ENCODE assay signal across 7 mouse cellular contexts in the genomic region with DNA sequence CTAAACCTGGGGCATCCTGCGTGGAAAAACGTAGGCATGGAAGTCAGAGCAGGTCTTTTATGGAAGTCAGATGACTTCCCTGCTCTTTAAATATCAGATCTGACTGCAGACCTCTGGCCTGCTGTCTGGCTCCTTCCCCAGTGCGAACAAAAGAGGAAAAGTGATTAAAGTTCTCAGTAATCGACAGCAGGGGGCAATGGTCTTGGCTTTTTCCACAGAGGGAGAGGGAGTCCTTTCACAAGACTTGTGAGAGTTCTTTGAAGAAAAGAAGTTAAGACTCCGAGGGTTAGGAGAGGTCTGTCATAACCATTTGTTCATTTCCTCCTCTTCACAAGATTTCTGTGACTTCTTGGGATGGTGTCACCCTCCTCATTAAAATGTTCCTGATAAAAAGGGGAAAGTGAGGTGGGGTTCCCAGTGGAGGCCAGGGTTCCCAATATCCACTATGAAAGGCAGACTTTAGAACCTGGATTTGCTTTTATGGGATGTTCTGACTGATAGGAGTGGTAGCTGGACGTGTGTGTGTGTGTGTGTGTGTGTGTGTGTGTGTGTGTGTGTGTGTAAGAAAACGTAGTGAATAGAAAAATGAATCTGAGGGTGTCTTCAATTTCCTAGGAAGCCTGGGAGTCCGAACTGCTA.
A peak's percentile ranks its signal among the peaks of the same experiment; 100 is the strongest.
DNase-seq lines count a peak whose midpoint lies in the region; ATAC-seq and TF ChIP-seq lines count a peak whose summit lies in the region.

No protein-coding gene starts in this region.

- H3K9me3 ChIP-seq in limb, embryonic 11.5 days (ENCODE audit: control insufficient read depth, low read length): no peaks in the 10 kb centered on the region
- no peaks in the 10 kb centered on the region for H3K9me3 ChIP-seq in limb, embryonic 10.5 days (replicated peaks)
- no peaks in the 10 kb centered on the region for H3K9me3 ChIP-seq in hindbrain, postnatal 0 days (ENCODE audit: low read length)

- no peaks in the 10 kb centered on the region for H3K27me3 ChIP-seq in limb, embryonic 11.5 days (ENCODE audit: control insufficient read depth, insufficient read depth, low read length)
- H3K27me3 ChIP-seq in limb, embryonic 10.5 days (ENCODE audit: low read depth, poor library complexity, severe bottlenecking): no peaks in the 10 kb centered on the region
- H3K27me3 ChIP-seq in hindbrain, postnatal 0 days (ENCODE audit: insufficient read depth, low read length): no peaks in the 10 kb centered on the region

- ATAC-seq in limb, embryonic 11.5 days (ENCODE audit: insufficient number of reproducible peaks, low FRiP score, low TSS enrichment, low read depth): no peak
- ATAC-seq in common myeloid progenitor, adult 5-6 weeks (replicated peaks; ENCODE audit: low read depth, poor library complexity, severe bottlenecking): peak; percentile 71
- ATAC-seq in hindbrain, postnatal 0 days: peak; percentile 36; the same call in 1 of the 2 replicates

- no peak overlapping the region for H3K9ac ChIP-seq in limb, embryonic 11.5 days (ENCODE audit: low read length)
- no peak overlapping the region for H3K9ac ChIP-seq in hindbrain, postnatal 0 days (replicated peaks; ENCODE audit: low read length)

- H3K4me3 ChIP-seq in limb, embryonic 11.5 days (ENCODE audit: low read depth, low read length): no peak overlapping the region
- H3K4me3 ChIP-seq in limb, embryonic 10.5 days: no peak overlapping the region
- H3K4me3 ChIP-seq in hindbrain, postnatal 0 days (ENCODE audit: low read length): no peak overlapping the region

- H3K27ac ChIP-seq in limb, embryonic 11.5 days (replicated peaks; ENCODE audit: low read depth, low read length): no peak overlapping the region
- no peak overlapping the region for H3K27ac ChIP-seq in limb, embryonic 10.5 days
- no peak overlapping the region for H3K27ac ChIP-seq in hindbrain, postnatal 0 days

- peak; percentile 27 for DNase-seq in limb, embryonic 11.5 days (ENCODE audit: low spot score)
- DNase-seq in limb, embryonic 10.5 days (ENCODE audit: low spot score): no peak
- DNase-seq in hindbrain, postnatal 0 days (ENCODE audit: low spot score): peak; percentile 55
- DNase-seq in retina, embryonic 14.5 days (ENCODE audit: low spot score): peak; percentile 67
- DNase-seq in right cerebral cortex, postnatal 14 days: no peak
- DNase-seq in layer of hippocampus, postnatal 14 days (ENCODE audit: low spot score in 2 of 2): no peak

- 17% methylated on average over 8 of the region's 8 CpGs for whole genome bisulfite sequencing in limb, embryonic 11.5 days
- 22% methylated on average over 8 of the region's 8 CpGs for WGBS in limb, embryonic 10.5 days
- WGBS in hindbrain, postnatal 0 days: 21% methylated on average over 8 of the region's 8 CpGs

- no peaks in the 10 kb centered on the region for H3K4me1 ChIP-seq in limb, embryonic 11.5 days (ENCODE audit: control insufficient read depth, insufficient read depth, low read length)
- H3K4me1 ChIP-seq in limb, embryonic 10.5 days: peaks cover 5% of the 10 kb centered on the region; the same call in 1 of the 2 replicates
- H3K4me1 ChIP-seq in hindbrain, postnatal 0 days (ENCODE audit: insufficient read depth, low read length): no peaks in the 10 kb centered on the region

- H3K4me2 ChIP-seq in limb, embryonic 11.5 days (ENCODE audit: low read depth, severe bottlenecking): no peak overlapping the region
- H3K4me2 ChIP-seq in hindbrain, postnatal 0 days (ENCODE audit: low read depth, low read length): no peak overlapping the region

- no peaks in the 10 kb centered on the region for H3K36me3 ChIP-seq in limb, embryonic 11.5 days (ENCODE audit: control insufficient read depth, insufficient read depth, low read length)
- H3K36me3 ChIP-seq in limb, embryonic 10.5 days: no peaks in the 10 kb centered on the region
- H3K36me3 ChIP-seq in hindbrain, postnatal 0 days (ENCODE audit: insufficient read depth, low read length): no peaks in the 10 kb centered on the region

- peak; percentile 51 for TF ChIP-seq CTCF in hindbrain, postnatal 0 days (IDR thresholded peaks at IDR 0.05; ENCODE audit: low read depth)

Comparison
In these comparisons a context has a peak if more than half of its experiments do, and no peak if none do; other contexts are left out.
1. DNase-seq: peak in limb, embryonic 11.5 days (single experiment), hindbrain, postnatal 0 days (single experiment) and retina, embryonic 14.5 days (single experiment); none in limb, embryonic 10.5 days (single experiment), right cerebral cortex, postnatal 14 days (single experiment) and layer of hippocampus, postnatal 14 days (0 of 2).